Mouse (Mus musculus) limb, embryonic 14.5 days (tissue): Measurements from ENCODE around the gene Ctsd. TPM values are rescaled to one million over a fixed set of nuclear protein-coding genes. Genes with fewer than 3 reads are reported as not detected.

Experiments
- ATAC-seq: fragments of 200-750 bp; cut with Nextera tagmentation; 2 replicates; pipeline ENCODE4 v1.8.0; 2017; ENCODE audit warnings: low read depth, moderate number of reproducible peaks, moderate TSS enrichment; ENCODE audit not compliant: low FRiP score
- DNase-seq: peaks from one replicate; pipeline ENCODE4 v3.0.0-alpha.2; 2015; ENCODE audit warnings: low spot score
- H3K27ac ChIP-seq: fragments of 300-500 bp; sonication (generic); replicated peaks from 2 replicates; pipeline ENCODE4 v1.5.1; 2014; ENCODE audit warnings: low read depth, mild to moderate bottlenecking, low read length, moderate library complexity, mixed read lengths
- H3K27me3 ChIP-seq: fragments of 300-500 bp; sonication (generic); 2 replicates; pipeline ENCODE4 v1.6.1; 2014; ENCODE audit warnings: low read length, mixed read lengths; ENCODE audit not compliant: control insufficient read depth, insufficient read depth
- H3K36me3 ChIP-seq: fragments of 300-500 bp; sonication (generic); 2 replicates; pipeline ENCODE4 v1.6.1; 2014; ENCODE audit warnings: mild to moderate bottlenecking, low read length, moderate library complexity, mixed read lengths; ENCODE audit not compliant: control insufficient read depth, insufficient read depth
- H3K4me1 ChIP-seq: fragments of 300-500 bp; sonication (generic); 2 replicates; pipeline ENCODE4 v1.6.1; 2014; ENCODE audit warnings: antibody characterized with exemption, low read length, mixed read lengths; ENCODE audit not compliant: control insufficient read depth, insufficient read depth
- H3K4me2 ChIP-seq: fragments of 300-500 bp; sonication (generic); replicated peaks from 2 replicates; pipeline ENCODE4 v1.6.1; 2014; ENCODE audit warnings: low read depth, mild to moderate bottlenecking, low read length, moderate library complexity; ENCODE audit not compliant: severe bottlenecking
- H3K4me3 ChIP-seq: fragments of 300-500 bp; sonication (generic); replicated peaks from 2 replicates; pipeline ENCODE4 v1.5.1; 2014; ENCODE audit warnings: low read length
- H3K9ac ChIP-seq: fragments of 300-500 bp; sonication (generic); 2 replicates; pipeline ENCODE4 v1.6.1; 2014; ENCODE audit warnings: mild to moderate bottlenecking, low read depth, low read length, moderate library complexity; ENCODE audit not compliant: severe bottlenecking
- H3K9me3 ChIP-seq: fragments of 300-500 bp; sonication (generic); 2 replicates; pipeline ENCODE4 v1.6.1; 2016; ENCODE audit warnings: low read length; ENCODE audit not compliant: control insufficient read depth
- POLR2A ChIP-seq: fragments of 200-500 bp; IDR thresholded peaks from 2 replicates; pipeline ENCODE4 v1.8.0; 2012; ENCODE audit warnings: inconsistent platforms, mild to moderate bottlenecking, moderate library complexity, borderline replicate concordance; ENCODE audit not compliant: insufficient read depth, insufficient read length; ENCODE audit errors: extremely low read depth
- WGBS: fragments of 180-500 bp; shearing (Covaris S2); extraction: QIAGEN DNeasy Blood & Tissue Kit; methylation state at CpG from one replicate; pipeline ENCODE4 v1.1.7; 2014; 5-methylcytosine and 5-hydroxymethylcytosine counted together
- polyA plus RNA-seq, 2 experiments: library from polyadenylated mRNA; depleted of rRNA in 1 of 2; stranded (reverse) in 1 of 2; unstranded in 1 of 2; fragments of >200 nt; fragmentation: Nextera tagmentation in 1 of 2; extraction: Ambion mirVana in 1 of 2; gene quantifications; 2 replicates each; pipeline versions ENCODE4 v1.2.1 to v1.2.3; 2012 to 2014

Gene Ctsd
- polyA plus RNA-seq, 2 experiments, result 237 to 334 TPM

DNA sequence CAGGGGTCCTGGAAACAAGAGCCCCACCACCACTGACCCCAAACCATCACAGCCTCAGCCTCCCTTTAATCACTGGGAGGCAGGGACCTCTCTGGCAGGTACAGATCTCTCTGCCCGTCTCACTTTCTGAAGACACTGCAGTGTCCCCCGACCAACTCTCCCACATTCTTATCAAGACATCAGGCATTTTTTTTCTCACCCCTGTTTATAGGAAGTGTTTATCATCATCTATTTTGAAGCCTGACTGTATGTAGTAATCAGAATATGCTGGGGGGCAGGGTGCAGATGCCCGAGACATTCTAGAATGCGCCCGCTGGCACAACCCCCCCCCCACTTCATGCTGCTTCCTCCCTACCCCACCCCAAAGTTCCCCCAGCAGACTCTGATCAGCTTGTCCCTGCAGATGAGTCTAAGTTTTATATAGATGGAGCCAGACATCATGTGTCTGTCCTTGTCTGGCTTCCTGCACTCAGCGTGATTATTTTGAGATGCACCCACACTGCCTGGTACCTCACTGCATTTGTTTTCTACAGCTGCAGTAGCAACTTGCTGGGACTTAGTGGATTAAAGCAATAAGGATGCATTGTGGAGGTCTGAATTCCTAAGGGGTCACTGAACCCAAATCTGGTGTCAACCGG lies 12.4 kb upstream of the Ctsd start:
- H3K4me2 ChIP-seq, result no peak overlapping the region
- H3K9ac ChIP-seq, result no peak overlapping the region
- no peaks in the 10 kb centered on the region for H3K9me3 ChIP-seq
- H3K27ac ChIP-seq, result no peak overlapping the region
- no peaks in the 10 kb centered on the region for H3K4me1 ChIP-seq
- ATAC-seq (no peak), DNase-seq (no peak)
- no peaks in the 10 kb centered on the region for H3K36me3 ChIP-seq
- no peaks in the 10 kb centered on the region for H3K27me3 ChIP-seq
- no peak for TF ChIP-seq POLR2A
- 76% methylated on average over 7 of the region's 7 CpGs for WGBS
- no peak overlapping the region for H3K4me3 ChIP-seq

DNA sequence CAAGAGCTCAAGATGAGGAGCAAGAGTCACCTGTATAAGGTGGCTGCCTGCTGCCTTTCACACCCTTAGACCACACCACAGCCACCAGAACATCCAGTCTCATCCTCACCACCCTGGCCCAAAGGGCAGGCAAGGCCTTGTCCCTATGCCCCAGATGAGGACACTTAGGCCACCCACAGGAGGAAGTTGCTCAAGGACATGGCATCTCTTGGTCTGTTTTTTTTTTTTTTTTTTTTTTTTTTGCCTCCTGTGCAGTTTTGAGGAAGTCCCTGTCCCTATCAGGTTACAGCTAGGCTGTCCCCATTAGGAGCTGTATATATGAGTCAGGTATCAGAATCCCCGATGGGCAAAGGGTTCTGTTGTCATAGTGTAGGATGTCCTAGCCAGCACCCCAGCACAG lies 11.4 kb upstream of the Ctsd start:
- ATAC-seq, result no peak
- Histone ChIP-seq H3K9me3 (no peaks in the 10 kb centered on the region), H3K9ac (no peak overlapping the region), H3K4me2 (no peak overlapping the region), H3K4me1 (no peaks in the 10 kb centered on the region), H3K36me3 (no peaks in the 10 kb centered on the region), H3K4me3 (no peak overlapping the region), H3K27me3 (no peaks in the 10 kb centered on the region), H3K27ac (no peak overlapping the region)
- no peak for TF ChIP-seq POLR2A
- DNase-seq, result no peak
- WGBS, result 76% methylated on average over 1 of the region's 1 CpGs

DNA sequence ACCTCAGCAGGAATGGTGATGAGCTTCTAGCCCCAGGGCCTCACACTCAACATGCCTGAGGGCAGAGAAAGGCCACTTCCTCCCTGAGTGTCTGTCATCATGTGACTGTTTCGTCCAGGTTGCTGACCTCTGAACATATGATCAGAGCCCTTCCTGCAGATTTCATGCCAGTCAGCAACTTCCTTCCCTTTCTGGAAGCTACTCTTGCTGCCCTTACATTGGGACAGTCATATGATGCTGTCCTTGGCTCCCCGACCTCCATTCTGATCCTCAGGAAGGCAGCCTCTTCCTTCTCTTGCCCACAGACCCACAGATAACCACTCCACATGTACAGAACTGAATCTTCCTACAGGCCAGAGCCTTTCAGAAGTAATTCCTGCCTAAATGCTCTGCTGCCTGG lies 10.2 kb upstream of the Ctsd start:
- no peaks in the 10 kb centered on the region for H3K4me1 ChIP-seq
- H3K27me3 ChIP-seq, result no peaks in the 10 kb centered on the region
- H3K36me3 ChIP-seq, result no peaks in the 10 kb centered on the region
- 49% methylated on average over 2 of the region's 2 CpGs for WGBS
- H3K27ac ChIP-seq, result no peak overlapping the region
- no peak overlapping the region for H3K4me3 ChIP-seq
- H3K4me2 ChIP-seq, result no peak overlapping the region
- DNase-seq (no peak), ATAC-seq (no peak)
- no peak for TF ChIP-seq POLR2A
- H3K9ac ChIP-seq, result no peak overlapping the region
- no peaks in the 10 kb centered on the region for H3K9me3 ChIP-seq

DNA sequence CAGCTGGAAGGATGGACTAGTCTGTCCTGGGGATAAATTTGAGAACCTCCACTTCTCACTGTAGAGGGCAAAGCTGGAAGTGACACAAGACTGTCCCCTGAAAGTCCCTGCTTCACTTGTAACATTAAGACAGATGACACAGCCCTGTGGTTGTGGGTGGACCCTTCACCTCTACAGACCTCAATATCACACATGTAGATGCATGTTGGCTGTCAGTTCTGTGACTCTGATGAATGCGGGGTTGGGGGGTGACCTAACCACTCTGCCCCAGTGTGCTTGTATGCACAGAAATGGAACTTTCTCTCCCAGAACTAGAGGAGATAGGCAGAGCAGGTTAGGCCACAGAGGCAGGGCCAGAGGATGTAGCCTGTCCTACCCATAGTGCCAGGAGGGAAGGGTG lies 8.8 kb upstream of the Ctsd start:
- Histone ChIP-seq H3K9me3 (no peaks in the 10 kb centered on the region), H3K4me2 (no peak overlapping the region), H3K4me3 (no peak overlapping the region), H3K27me3 (no peaks in the 10 kb centered on the region), H3K9ac (no peak overlapping the region), H3K27ac (no peak overlapping the region), H3K36me3 (no peaks in the 10 kb centered on the region), H3K4me1 (no peaks in the 10 kb centered on the region)
- ATAC-seq, result no peak
- no peak for DNase-seq
- 88% methylated on average over 1 of the region's 1 CpGs for WGBS
- TF ChIP-seq POLR2A, result no peak

DNA sequence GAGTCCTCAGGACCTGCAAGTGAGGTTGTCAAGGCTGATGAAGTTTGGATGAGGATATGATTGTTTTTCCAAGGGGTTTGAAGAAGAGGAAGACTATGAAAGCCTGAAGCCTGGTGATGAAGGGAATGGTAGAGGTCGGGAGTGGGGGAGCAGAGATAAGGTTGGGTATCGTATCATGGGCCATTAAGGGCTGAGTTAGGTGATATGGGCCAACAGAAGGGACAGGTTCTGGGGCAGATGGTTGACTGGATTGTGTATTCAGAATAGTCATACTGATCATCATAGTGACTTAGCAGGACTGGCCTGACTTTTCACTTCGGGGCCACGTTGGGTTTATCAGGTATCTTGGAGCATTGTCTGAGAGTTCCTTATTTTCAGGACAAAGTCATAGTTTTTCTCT lies 7.6 kb upstream of the Ctsd start:
- WGBS, result 79% methylated on average over 4 of the region's 4 CpGs
- Histone ChIP-seq H3K4me1 (no peaks in the 10 kb centered on the region), H3K27ac (no peak overlapping the region)

More for the DNA sequence above, 7.6 kb upstream of the Ctsd start:
- H3K4me3 ChIP-seq, result no peak overlapping the region
- DNase-seq, result no peak
- no peak overlapping the region for H3K9ac ChIP-seq
- no peak for TF ChIP-seq POLR2A
- ATAC-seq, result no peak
- H3K9me3 ChIP-seq, result no peaks in the 10 kb centered on the region
- H3K27me3 ChIP-seq, result no peaks in the 10 kb centered on the region
- no peaks in the 10 kb centered on the region for H3K36me3 ChIP-seq
- no peak overlapping the region for H3K4me2 ChIP-seq
